10 mouse cellular contexts compared by ENCODE assay signal in genomic region chr11:6562359-6562758, GRCm38 (mm10). TPM values are rescaled to one million over a fixed set of nuclear protein-coding genes. Genes with fewer than 3 reads are reported as not detected.
DNase-seq lines count a peak whose midpoint lies in the region; ATAC-seq and TF ChIP-seq lines count a peak whose summit lies in the region.
"Had no signal": no experiment of that assay in that cellular context is flagged by ENCODE, and none has a peak within 500 bp of the region (broad histone marks: within the 10 kb centered on the region; RNA-seq: fewer than 3 reads in every experiment).

No protein-coding gene starts in this region.

- 87% methylated on average over 6 of the region's 6 CpGs for WGBS in kidney, embryonic 16.5 days
- 72% methylated on average over 6 of the region's 6 CpGs for WGBS in intestine, postnatal 0 days

- peak; percentile 69 for ATAC-seq in kidney, embryonic 16.5 days (ENCODE audit: low FRiP score, low TSS enrichment)
- ATAC-seq in intestine, postnatal 0 days, result peak; percentile 33

- no peak for TF ChIP-seq CTCF in MEL (IDR thresholded peaks at IDR 0.05 in 2 of 3, conservative IDR thresholded peaks at IDR 0.05 in 1 of 3; ENCODE audit: control insufficient read depth in 1 of 3, insufficient read depth in 1 of 3, low read depth in 2 of 3, low read length in 3 of 3, poor library complexity in 1 of 3, severe bottlenecking in 1 of 3)
- TF ChIP-seq CTCF in intestine, postnatal 0 days (IDR thresholded peaks at IDR 0.05; ENCODE audit: low read depth), result no peak

- no peak for TF ChIP-seq EP300 in MEL (IDR thresholded peaks at IDR 0.05; ENCODE audit: low read depth in 1 of 2, low read length in 2 of 2)

- peaks cover 4% of the 10 kb centered on the region; the same call in 1 of the 2 replicates for H3K4me1 ChIP-seq in kidney, embryonic 16.5 days (ENCODE audit: insufficient read depth, low read length)
- H3K4me1 ChIP-seq in MEL (ENCODE audit: control insufficient read depth in 1 of 2, insufficient read depth in 2 of 2, low read length in 2 of 2), result peaks cover 52 to 55% of the 10 kb centered on the region in 2 experiments
- 0 out of 2 replicates have a peak, but pooled peaks cover 4% of the 10 kb centered on the region for H3K4me1 ChIP-seq in intestine, postnatal 0 days (replicated peaks; ENCODE audit: control insufficient read depth, insufficient read depth, low read length)
- H3K4me1 ChIP-seq: hindbrain, embryonic 10.5 days had no signal

- no peak overlapping the region for H3K9ac ChIP-seq in kidney, embryonic 16.5 days (replicated peaks; ENCODE audit: low read length)
- peak overlapping the region; percentile 0; the same call in 1 of the 2 replicates for H3K9ac ChIP-seq in MEL (ENCODE audit: control insufficient read depth, low read depth, low read length, poor library complexity, severe bottlenecking)
- no peak overlapping the region for H3K9ac ChIP-seq in intestine, postnatal 0 days (ENCODE audit: low read depth, low read length)

- no peak overlapping the region for H3K4me3 ChIP-seq in kidney, embryonic 16.5 days (ENCODE audit: low read length)
- no peak overlapping the region; a peak in 2 of 4 replicates for H3K4me3 ChIP-seq in MEL (ENCODE audit: control insufficient read depth in 1 of 2, insufficient read depth in 1 of 2, low read depth in 2 of 2, low read length in 2 of 2)
- no peak overlapping the region for H3K4me3 ChIP-seq in intestine, postnatal 0 days (ENCODE audit: low read depth, low read length)
- H3K4me3 ChIP-seq: erythroblast, embryonic 14.5 days; hindbrain, embryonic 10.5 days had no signal

- TF ChIP-seq POLR2A in MEL (IDR thresholded peaks at IDR 0.05; ENCODE audit: control insufficient read depth in 1 of 2, insufficient read depth in 1 of 2, low read depth in 1 of 2, low read length in 2 of 2, poor library complexity in 1 of 2), result no peak

- peaks cover 9% of the 10 kb centered on the region; the same call in 1 of the 2 replicates for H3K36me3 ChIP-seq in kidney, embryonic 16.5 days (ENCODE audit: insufficient read depth, low read length)
- H3K36me3 ChIP-seq in MEL (ENCODE audit: control insufficient read depth in 1 of 2, insufficient read depth in 2 of 2, low read length in 2 of 2), result peaks cover 2 to 55% of the 10 kb centered on the region in 2 experiments
- H3K36me3 ChIP-seq in intestine, postnatal 0 days (ENCODE audit: control insufficient read depth, insufficient read depth), result peaks cover 4% of the 10 kb centered on the region; the same call in 1 of the 2 replicates
- H3K36me3 ChIP-seq in splenic B cell, adult 2 months (ENCODE audit: control insufficient read depth, insufficient read depth, low read length, poor library complexity, severe bottlenecking), result peaks cover 5% of the 10 kb centered on the region

- no peak for TF ChIP-seq RAD21 in MEL (IDR thresholded peaks at IDR 0.05; ENCODE audit: low read depth, low read length)

- no peak for DNase-seq in kidney, adult 18-20 months
- no peak for DNase-seq in MEL (ENCODE audit: low read depth, low spot score)
- peak; percentile 54 for DNase-seq in splenic B cell, adult 2 months (ENCODE audit: low read depth, low spot score)
- no peak for DNase-seq in frontal cortex, adult 2 months (ENCODE audit: extremely low spot score in 1 of 2, low spot score in 1 of 2)
- no peak for DNase-seq in left cerebral cortex, postnatal 10 days (ENCODE audit: extremely low spot score in 1 of 2, low spot score in 2 of 2)
- no peak for DNase-seq in embryo, embryonic 10.5 days (ENCODE audit: low spot score)

- peaks cover 62% of the 10 kb centered on the region for H3K79me2 ChIP-seq in MEL (ENCODE audit: control insufficient read depth, insufficient read depth, low read length, poor library complexity)

- no peak overlapping the region for H3K4me2 ChIP-seq in kidney, embryonic 16.5 days (replicated peaks; ENCODE audit: low read depth, low read length)
- no peak overlapping the region; the same call in 1 of the 2 replicates for H3K4me2 ChIP-seq in intestine, postnatal 0 days (replicated peaks; ENCODE audit: low read depth)

- intact Hi-C loops in left cerebral cortex, postnatal 10 days (cut with DNase I), result no loop called here

- H3K9me3 ChIP-seq in kidney, embryonic 16.5 days (ENCODE audit: low read length), result no peaks in the 10 kb centered on the region
- no peaks in the 10 kb centered on the region for H3K9me3 ChIP-seq in MEL (replicated peaks; ENCODE audit: insufficient read depth, low read length)
- H3K9me3 ChIP-seq in intestine, postnatal 0 days (ENCODE audit: control insufficient read depth), result no peaks in the 10 kb centered on the region
- H3K9me3 ChIP-seq: hindbrain, embryonic 10.5 days had no signal

- H3K27ac ChIP-seq in kidney, embryonic 16.5 days (ENCODE audit: low read length), result no peak overlapping the region
- H3K27ac ChIP-seq in MEL (ENCODE audit: control insufficient read depth, low read depth, low read length), result peak overlapping the region; percentile 35
- H3K27ac ChIP-seq in intestine, postnatal 0 days (ENCODE audit: low read depth, low read length), result peak overlapping the region; percentile 71; the same call in 1 of the 2 replicates
- H3K27ac ChIP-seq: hindbrain, embryonic 10.5 days had no signal

- no peaks in the 10 kb centered on the region for H3K27me3 ChIP-seq in kidney, embryonic 16.5 days (ENCODE audit: insufficient read depth, low read length)
- H3K27me3 ChIP-seq in MEL (ENCODE audit: control insufficient read depth in 1 of 2, insufficient read depth in 2 of 2, low read length in 2 of 2), result no peaks in the 10 kb centered on the region
- no peaks in the 10 kb centered on the region for H3K27me3 ChIP-seq in intestine, postnatal 0 days (replicated peaks; ENCODE audit: control insufficient read depth, insufficient read depth, low read length)
- no peaks in the 10 kb centered on the region for H3K27me3 ChIP-seq in splenic B cell, adult 2 months (ENCODE audit: control insufficient read depth, insufficient read depth, low read length, poor library complexity, severe bottlenecking)

TF ChIP-seq in MEL, 35 proteins besides CTCF, POLR2A, EP300 and RAD21:
- TF ChIP-seq ELF1 (IDR thresholded peaks at IDR 0.05; ENCODE audit: low read depth, low read length) (no peak), CHD1 (IDR thresholded peaks at IDR 0.05; ENCODE audit: low read depth, low read length) (0 out of 2 replicates have a peak, but pooled peaks have one; percentile 29)

RNA-seq across cellular contexts. Expression of gene Ccm2, which starts 15.7 kb away (rescaled TPM):
- 90.5 and 93.3 TPM in 2 replicates for polyA plus RNA-seq in kidney, embryonic 16.5 days (2015; fragmentation: Nextera tagmentation; extraction: Ambion mirVana)
- total RNA-seq in MEL (2012; rRNA removed), result 65.2 and 66.4 TPM in 2 replicates
- polyA plus RNA-seq in MEL (2012; ENCODE audit: insufficient read depth in 1 of 2, insufficient read length in 2 of 2, low read depth in 1 of 2, low replicate concordance in 2 of 2, missing spikeins in 1 of 2), result 10 to 100 TPM in 1 of 2 experiments, not detected in 1; 49.2 TPM
- 37.2 and 39.6 TPM in 2 replicates for polyA plus RNA-seq in intestine, postnatal 0 days (2015; fragmentation: Nextera tagmentation; extraction: Ambion mirVana)
- 83.1 and 88.2 TPM in 2 replicates for polyA plus RNA-seq in frontal cortex, adult 2 months (2012; rRNA removed)
- total RNA-seq in left cerebral cortex, postnatal 10 days (2021), result 10 to 100 TPM; 57.7 to 60.9 TPM

RNA-seq across cellular contexts. Expression of gene Myo1g, which starts 41.6 kb away (rescaled TPM):
- 1.0 and 1.2 TPM in 2 replicates for polyA plus RNA-seq in kidney, embryonic 16.5 days (2015; fragmentation: Nextera tagmentation; extraction: Ambion mirVana)
- 19.4 and 22.8 TPM in 2 replicates for total RNA-seq in MEL (2012; rRNA removed)
- 10 to 100 TPM in 1 of 2 experiments, not detected in 1; 33.3 TPM for polyA plus RNA-seq in MEL (2012; ENCODE audit: insufficient read depth in 1 of 2, insufficient read length in 2 of 2, low read depth in 1 of 2, low replicate concordance in 2 of 2, missing spikeins in 1 of 2)
- polyA plus RNA-seq in intestine, postnatal 0 days (2015; fragmentation: Nextera tagmentation; extraction: Ambion mirVana), result 0.87 and 0.95 TPM in 2 replicates
- polyA plus RNA-seq in frontal cortex, adult 2 months (2012; rRNA removed), result 0.80 and 0.96 TPM in 2 replicates
- under 1 TPM; 0.51 to 0.85 TPM for total RNA-seq in left cerebral cortex, postnatal 10 days (2021)

RNA-seq across cellular contexts. Expression of gene Nacad, which starts 43.5 kb away (rescaled TPM):
- polyA plus RNA-seq in kidney, embryonic 16.5 days (2015; fragmentation: Nextera tagmentation; extraction: Ambion mirVana), result 1.9 and 2.0 TPM in 2 replicates
- total RNA-seq in MEL (2012; rRNA removed), result 0.10 and 0.12 TPM in 2 replicates
- polyA plus RNA-seq in MEL (2012; ENCODE audit: insufficient read depth in 1 of 2, insufficient read length in 2 of 2, low read depth in 1 of 2, low replicate concordance in 2 of 2, missing spikeins in 1 of 2), result under 1 TPM in 1 of 2 experiments, not detected in 1; 0.32 TPM
- 4.0 and 4.8 TPM in 2 replicates for polyA plus RNA-seq in intestine, postnatal 0 days (2015; fragmentation: Nextera tagmentation; extraction: Ambion mirVana)
- 52.2 and 64.5 TPM in 2 replicates for polyA plus RNA-seq in frontal cortex, adult 2 months (2012; rRNA removed)
- 10 to 100 TPM; 78.1 to 82.5 TPM for total RNA-seq in left cerebral cortex, postnatal 10 days (2021)
